Mouse (Mus musculus) limb, embryonic 14.5 days (tissue): Measurements from ENCODE around the gene Garem2. TPM values are rescaled to one million over a fixed set of nuclear protein-coding genes. Genes with fewer than 3 reads are reported as not detected.

Source experiments
- ATAC-seq: fragments of 200-750 bp; cut with Nextera tagmentation; 2 replicates; pipeline ENCODE4 v1.8.0; 2017; ENCODE audit warnings: low read depth, moderate number of reproducible peaks, moderate TSS enrichment; ENCODE audit not compliant: low FRiP score
- DNase-seq: peaks from one replicate; pipeline ENCODE4 v3.0.0-alpha.2; 2015; ENCODE audit warnings: low spot score
- H3K27ac ChIP-seq: fragments of 300-500 bp; sonication (generic); replicated peaks from 2 replicates; pipeline ENCODE4 v1.5.1; 2014; ENCODE audit warnings: low read depth, mild to moderate bottlenecking, low read length, moderate library complexity, mixed read lengths
- H3K27me3 ChIP-seq: fragments of 300-500 bp; sonication (generic); 2 replicates; pipeline ENCODE4 v1.6.1; 2014; ENCODE audit warnings: low read length, mixed read lengths; ENCODE audit not compliant: control insufficient read depth, insufficient read depth
- H3K36me3 ChIP-seq: fragments of 300-500 bp; sonication (generic); 2 replicates; pipeline ENCODE4 v1.6.1; 2014; ENCODE audit warnings: mild to moderate bottlenecking, low read length, moderate library complexity, mixed read lengths; ENCODE audit not compliant: control insufficient read depth, insufficient read depth
- H3K4me1 ChIP-seq: fragments of 300-500 bp; sonication (generic); 2 replicates; pipeline ENCODE4 v1.6.1; 2014; ENCODE audit warnings: antibody characterized with exemption, low read length, mixed read lengths; ENCODE audit not compliant: control insufficient read depth, insufficient read depth
- H3K4me2 ChIP-seq: fragments of 300-500 bp; sonication (generic); replicated peaks from 2 replicates; pipeline ENCODE4 v1.6.1; 2014; ENCODE audit warnings: low read depth, mild to moderate bottlenecking, low read length, moderate library complexity; ENCODE audit not compliant: severe bottlenecking
- H3K4me3 ChIP-seq: fragments of 300-500 bp; sonication (generic); replicated peaks from 2 replicates; pipeline ENCODE4 v1.5.1; 2014; ENCODE audit warnings: low read length
- H3K9ac ChIP-seq: fragments of 300-500 bp; sonication (generic); 2 replicates; pipeline ENCODE4 v1.6.1; 2014; ENCODE audit warnings: mild to moderate bottlenecking, low read depth, low read length, moderate library complexity; ENCODE audit not compliant: severe bottlenecking
- H3K9me3 ChIP-seq: fragments of 300-500 bp; sonication (generic); 2 replicates; pipeline ENCODE4 v1.6.1; 2016; ENCODE audit warnings: low read length; ENCODE audit not compliant: control insufficient read depth
- POLR2A ChIP-seq: fragments of 200-500 bp; IDR thresholded peaks from 2 replicates; pipeline ENCODE4 v1.8.0; 2012; ENCODE audit warnings: inconsistent platforms, mild to moderate bottlenecking, moderate library complexity, borderline replicate concordance; ENCODE audit not compliant: insufficient read depth, insufficient read length; ENCODE audit errors: extremely low read depth
- WGBS: fragments of 180-500 bp; shearing (Covaris S2); extraction: QIAGEN DNeasy Blood & Tissue Kit; methylation state at CpG from one replicate; pipeline ENCODE4 v1.1.7; 2014; 5-methylcytosine and 5-hydroxymethylcytosine counted together
- polyA plus RNA-seq, 2 experiments: library from polyadenylated mRNA; depleted of rRNA in 1 of 2; stranded (reverse) in 1 of 2; unstranded in 1 of 2; fragments of >200 nt; fragmentation: Nextera tagmentation in 1 of 2; extraction: Ambion mirVana in 1 of 2; gene quantifications; 2 replicates each; pipeline versions ENCODE4 v1.2.1 to v1.2.3; 2012 to 2014

Gene Garem2
- polyA plus RNA-seq, 2 experiments, result 0.56 to 1.2 TPM

- no peak for TF ChIP-seq POLR2A
- peak overlapping the region; percentile 78 for H3K4me2 ChIP-seq
- peak overlapping the region; percentile 67 for H3K4me3 ChIP-seq
- no peak for ATAC-seq
- H3K9me3 ChIP-seq, result no peaks in the 10 kb centered on the region
- H3K4me1 ChIP-seq, result peaks cover 12% of the 10 kb centered on the region
- H3K36me3 ChIP-seq, result 0 out of 2 replicates have a peak, but pooled peaks cover 2% of the 10 kb centered on the region
- DNase-seq, result peak; percentile 47
- H3K27ac ChIP-seq, result no peak overlapping the region
- 20% methylated on average over 4 of the region's 4 CpGs for WGBS
- peak overlapping the region; percentile 70 for H3K9ac ChIP-seq
- no peaks in the 10 kb centered on the region for H3K27me3 ChIP-seq
Observed at GRCm38 (mm10) chr5:30154013-30154412, 49.1 kb downstream of the Garem2 start.

- Histone ChIP-seq H3K36me3 (0 out of 2 replicates have a peak, but pooled peaks cover 5% of the 10 kb centered on the region), H3K27me3 (no peaks in the 10 kb centered on the region), H3K4me1 (peaks cover 12% of the 10 kb centered on the region), H3K9ac (peak within 1 kb of the TSS; percentile 70), H3K4me3 (peak within 1 kb of the TSS; percentile 67), H3K4me2 (peak within 1 kb of the TSS; percentile 78), H3K9me3 (no peaks in the 10 kb centered on the region), H3K27ac (peak within 1 kb of the TSS; percentile 90)
- peak; percentile 87 for DNase-seq
- WGBS, result under 1% methylated on average over 30 of the region's 53 CpGs
- peak; percentile 93 for ATAC-seq
- peak; percentile 73; the same call in 1 of the 2 replicates for TF ChIP-seq POLR2A
Observed at GRCm38 (mm10) chr5:30154474-30155394, 49.8 kb downstream of the Garem2 start, which contains the start of the genes Hadha and Hadhb. Hadha (minus strand) TSS chr5:30155162. Hadhb (plus strand) TSS chr5:30155248.

- H3K27ac ChIP-seq, result peak overlapping the region; percentile 90
- DNase-seq, result peak; percentile 9
- 0 out of 2 replicates have a peak, but pooled peaks cover 6% of the 10 kb centered on the region for H3K36me3 ChIP-seq
- WGBS, result under 1% methylated on average over 28 of the region's 31 CpGs
- peak; percentile 47 for ATAC-seq
- peak overlapping the region; percentile 67 for H3K4me3 ChIP-seq
- TF ChIP-seq POLR2A, result no peak
- H3K4me1 ChIP-seq, result peaks cover 12% of the 10 kb centered on the region
- H3K27me3 ChIP-seq, result no peaks in the 10 kb centered on the region
- H3K4me2 ChIP-seq, result peak overlapping the region; percentile 78
- H3K9me3 ChIP-seq, result no peaks in the 10 kb centered on the region
- peak overlapping the region; percentile 70 for H3K9ac ChIP-seq
Observed at GRCm38 (mm10) chr5:30155395-30155792, 50.4 kb downstream of the Garem2 start.

GRCm38 (mm10) chr5:30155821-30156629, 51.1 kb downstream of the Garem2 start:
- no peak for TF ChIP-seq POLR2A
- no peak for ATAC-seq
- H3K27ac ChIP-seq, result peak overlapping the region; percentile 90; the same call in 1 of the 2 replicates
- peak overlapping the region; percentile 78 for H3K4me2 ChIP-seq
- WGBS, result 32% methylated on average over 13 of the region's 13 CpGs
- H3K36me3 ChIP-seq, result 0 out of 2 replicates have a peak, but pooled peaks cover 6% of the 10 kb centered on the region
- peak overlapping the region; percentile 70 for H3K9ac ChIP-seq
- H3K27me3 ChIP-seq, result no peaks in the 10 kb centered on the region
- H3K4me1 ChIP-seq, result peaks cover 12% of the 10 kb centered on the region
- DNase-seq, result no peak
- no peaks in the 10 kb centered on the region for H3K9me3 ChIP-seq
- H3K4me3 ChIP-seq, result peak overlapping the region; percentile 67

- no peak for TF ChIP-seq POLR2A
- no peak for DNase-seq
- Histone ChIP-seq H3K9ac (no peak overlapping the region), H3K36me3 (peaks cover 6% of the 10 kb centered on the region; the same call in 1 of the 2 replicates), H3K4me3 (no peak overlapping the region), H3K27me3 (no peaks in the 10 kb centered on the region), H3K27ac (no peak overlapping the region), H3K4me1 (peaks cover 7% of the 10 kb centered on the region), H3K9me3 (no peaks in the 10 kb centered on the region), H3K4me2 (no peak overlapping the region)
- no peak for ATAC-seq
- WGBS, result 88% methylated on average over 6 of the region's 6 CpGs
Observed at GRCm38 (mm10) chr5:30159601-30160000, 54.6 kb downstream of the Garem2 start.
